Mouse (Mus musculus): Measurements from ENCODE around the gene Apoa2. TPM values are rescaled to one million over a fixed set of nuclear protein-coding genes. Genes with fewer than 3 reads are reported as not detected.
A peak's percentile ranks its signal among the peaks of the same experiment; 100 is the strongest.

Gene Apoa2
- total and polyA plus RNA-seq, 2 experiments from 2014 or later = 4.5 to 14.5 TPM

DNA sequence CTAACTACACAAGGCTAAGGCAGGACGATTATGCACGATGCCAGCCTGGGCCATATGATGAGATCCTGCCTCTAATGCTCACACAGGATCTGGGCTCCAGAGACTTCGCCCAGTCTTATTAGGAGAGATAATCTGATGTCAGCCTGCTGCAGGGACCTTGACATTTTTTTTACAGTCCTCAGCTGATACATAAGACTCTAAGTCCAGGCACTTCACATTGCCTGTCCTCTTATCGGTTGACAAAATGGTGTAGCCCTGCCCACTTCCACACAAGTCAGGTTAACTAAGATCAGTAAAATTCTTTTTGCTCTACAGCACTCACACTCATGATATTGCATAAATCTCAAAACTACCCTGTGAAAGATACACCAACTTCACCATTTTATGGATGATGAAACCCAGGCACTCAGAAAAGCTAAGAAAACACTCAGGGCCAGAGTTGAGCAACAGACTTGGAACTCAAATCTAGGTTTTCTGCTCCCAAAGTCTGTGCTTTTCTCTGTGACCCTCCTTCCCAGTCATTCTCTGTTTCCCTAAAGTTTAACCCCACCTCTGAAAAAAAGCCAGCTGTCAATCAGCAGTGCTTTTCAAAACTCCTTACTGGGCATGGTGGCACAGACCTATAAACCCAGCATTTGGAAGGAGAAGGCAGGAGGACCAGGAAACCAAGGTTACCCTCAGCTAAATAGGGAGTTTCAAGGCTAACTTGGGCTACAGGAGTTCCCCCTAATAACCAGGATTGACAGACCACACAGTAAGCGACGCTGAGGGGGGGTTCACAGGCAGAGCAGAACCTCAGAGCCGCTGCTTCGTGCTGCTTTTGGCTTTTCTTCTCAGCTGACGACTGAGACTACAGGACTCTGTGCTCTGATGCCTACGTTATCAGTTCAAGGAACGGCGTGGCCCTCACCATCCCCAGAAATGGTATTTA is 8.2 kb downstream of the Apoa2 start:
- ATAC-seq (ENCODE audit: insufficient read depth, low read depth) = no peak
- no peak overlapping the region for H3K27ac ChIP-seq (ENCODE audit: low read depth)
- H3K9me3 ChIP-seq (replicated peaks; ENCODE audit: control insufficient read depth, low read length) = no peaks in the 10 kb centered on the region
- H3K4me1 ChIP-seq (ENCODE audit: control insufficient read depth, insufficient read depth) = 0 out of 2 replicates have a peak, but pooled peaks cover 6% of the 10 kb centered on the region
- H3K27me3 ChIP-seq (ENCODE audit: control insufficient read depth, insufficient read depth, low read length) = no peaks in the 10 kb centered on the region
- no peak overlapping the region for H3K9ac ChIP-seq (replicated peaks; ENCODE audit: low read depth, low read length)
- WGBS = 61% methylated on average over 12 of the region's 12 CpGs
- no peak overlapping the region for H3K4me3 ChIP-seq (ENCODE audit: low read depth, low read length)
- DNase-seq (ENCODE audit: low spot score) = no peak
- H3K36me3 ChIP-seq (replicated peaks; ENCODE audit: control insufficient read depth, insufficient read depth, low read length) = peaks cover 45% of the 10 kb centered on the region
- H3K4me2 ChIP-seq (ENCODE audit: low read depth, low read length) = no peak overlapping the region
- no peak for TF ChIP-seq CTCF (IDR thresholded peaks at IDR 0.05; ENCODE audit: low read depth)
- no peak for TF ChIP-seq EP300 (IDR thresholded peaks at IDR 0.05; ENCODE audit: low read depth)

DNA sequence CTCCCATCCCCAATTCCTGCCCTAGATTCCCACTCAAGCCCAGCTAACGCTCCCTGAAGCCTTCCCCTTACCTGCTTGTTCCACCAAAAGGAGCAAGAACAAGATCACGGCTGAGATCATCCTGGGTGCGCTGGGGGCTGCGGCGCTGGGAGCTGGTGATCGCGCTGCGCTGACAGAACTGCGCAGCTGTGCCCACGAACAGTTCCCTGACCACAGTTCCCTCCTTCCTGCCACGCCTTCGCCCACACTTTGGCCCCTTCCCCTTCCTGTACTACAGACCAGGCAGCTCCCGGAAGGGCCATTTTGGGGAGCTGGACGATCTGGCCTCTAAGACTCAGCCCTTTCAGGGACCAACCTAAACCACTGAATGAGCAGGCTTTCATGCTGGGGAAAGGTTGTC is 9.3 kb downstream of the Apoa2 start, which contains the start of gene Fcer1g:
Gene Fcer1g (minus strand): TSS at position 240 of the 400 bp plus-strand sequence.
- H3K9ac ChIP-seq (replicated peaks; ENCODE audit: low read depth, low read length) = no peak within 1 kb of the TSS
- no peaks in the 10 kb centered on the region for H3K27me3 ChIP-seq (ENCODE audit: control insufficient read depth, insufficient read depth, low read length)
- ATAC-seq (ENCODE audit: insufficient read depth, low read depth) = no peak
- TF ChIP-seq EP300 (IDR thresholded peaks at IDR 0.05; ENCODE audit: low read depth) (no peak), CTCF (IDR thresholded peaks at IDR 0.05; ENCODE audit: low read depth) (no peak)
- H3K9me3 ChIP-seq (replicated peaks; ENCODE audit: control insufficient read depth, low read length) = no peaks in the 10 kb centered on the region
- H3K4me3 ChIP-seq (ENCODE audit: low read depth, low read length) = no peak within 1 kb of the TSS; the same call in 1 of the 2 replicates
- H3K27ac ChIP-seq (ENCODE audit: low read depth) = peak within 1 kb of the TSS; percentile 15; the same call in 1 of the 2 replicates
- 0 out of 2 replicates have a peak, but pooled peaks cover 6% of the 10 kb centered on the region for H3K4me1 ChIP-seq (ENCODE audit: control insufficient read depth, insufficient read depth)
- no peak within 1 kb of the TSS for H3K4me2 ChIP-seq (ENCODE audit: low read depth, low read length)
- H3K36me3 ChIP-seq (replicated peaks; ENCODE audit: control insufficient read depth, insufficient read depth, low read length) = peaks cover 56% of the 10 kb centered on the region
- no peak for DNase-seq (ENCODE audit: low spot score)
- 78% methylated on average over 14 of the region's 14 CpGs for WGBS

- peak overlapping the region; percentile 15; the same call in 1 of the 2 replicates for H3K27ac ChIP-seq (ENCODE audit: low read depth)
- no peak overlapping the region for H3K9ac ChIP-seq (replicated peaks; ENCODE audit: low read depth, low read length)
- TF ChIP-seq EP300 (IDR thresholded peaks at IDR 0.05; ENCODE audit: low read depth) (no peak), CTCF (IDR thresholded peaks at IDR 0.05; ENCODE audit: low read depth) (no peak)
- no peak overlapping the region for H3K4me2 ChIP-seq (ENCODE audit: low read depth, low read length)
- ATAC-seq (ENCODE audit: insufficient read depth, low read depth) = no peak
- DNase-seq (ENCODE audit: low spot score) = no peak
- no peaks in the 10 kb centered on the region for H3K27me3 ChIP-seq (ENCODE audit: control insufficient read depth, insufficient read depth, low read length)
- H3K36me3 ChIP-seq (replicated peaks; ENCODE audit: control insufficient read depth, insufficient read depth, low read length) = peaks cover 59% of the 10 kb centered on the region
- H3K4me1 ChIP-seq (ENCODE audit: control insufficient read depth, insufficient read depth) = 0 out of 2 replicates have a peak, but pooled peaks cover 6% of the 10 kb centered on the region
- WGBS = 88% methylated on average over 4 of the region's 4 CpGs
- H3K4me3 ChIP-seq (ENCODE audit: low read depth, low read length) = no peak overlapping the region
- H3K9me3 ChIP-seq (replicated peaks; ENCODE audit: control insufficient read depth, low read length) = no peaks in the 10 kb centered on the region
Measured at GRCm38 (mm10) chr1:171234538-171234937, 9.7 kb downstream of the Apoa2 start.

DNA sequence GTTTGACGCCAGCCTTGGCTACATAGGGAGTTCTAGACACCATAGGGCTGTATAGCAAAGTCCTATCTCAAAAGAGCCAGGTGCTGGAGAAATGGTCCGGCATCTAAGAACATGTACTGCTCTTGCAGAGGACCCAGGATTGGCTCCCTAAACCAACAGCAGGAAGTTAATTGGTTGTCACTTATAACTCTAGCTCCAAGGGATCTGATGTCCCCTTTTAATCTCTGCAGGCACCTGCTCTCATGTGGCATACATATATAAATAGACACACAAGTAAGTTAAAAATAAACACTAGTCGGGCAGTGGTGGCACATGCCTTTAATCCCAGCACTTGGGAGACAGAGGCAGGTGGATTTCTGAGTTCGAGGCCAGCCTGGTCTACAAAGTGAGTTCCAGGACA is 10.9 kb downstream of the Apoa2 start:
- Histone ChIP-seq H3K36me3 (replicated peaks; ENCODE audit: control insufficient read depth, insufficient read depth, low read length) (peaks cover 71% of the 10 kb centered on the region), H3K4me3 (ENCODE audit: low read depth, low read length) (no peak overlapping the region), H3K4me2 (ENCODE audit: low read depth, low read length) (no peak overlapping the region), H3K27ac (ENCODE audit: low read depth) (peak overlapping the region; percentile 2), H3K9me3 (replicated peaks; ENCODE audit: control insufficient read depth, low read length) (no peaks in the 10 kb centered on the region), H3K4me1 (ENCODE audit: control insufficient read depth, insufficient read depth) (0 out of 2 replicates have a peak, but pooled peaks cover 6% of the 10 kb centered on the region), H3K27me3 (ENCODE audit: control insufficient read depth, insufficient read depth, low read length) (no peaks in the 10 kb centered on the region), H3K9ac (replicated peaks; ENCODE audit: low read depth, low read length) (no peak overlapping the region)
- 28% methylated on average over 4 of the region's 4 CpGs for WGBS
- no peak for DNase-seq (ENCODE audit: low spot score)
- peak; percentile 40; the same call in 1 of the 2 replicates for ATAC-seq (ENCODE audit: insufficient read depth, low read depth)
- TF ChIP-seq CTCF (IDR thresholded peaks at IDR 0.05; ENCODE audit: low read depth) (no peak), EP300 (IDR thresholded peaks at IDR 0.05; ENCODE audit: low read depth) (no peak)

- TF ChIP-seq EP300 (IDR thresholded peaks at IDR 0.05; ENCODE audit: low read depth) (no peak), CTCF (IDR thresholded peaks at IDR 0.05; ENCODE audit: low read depth) (no peak)
- no peak overlapping the region for H3K27ac ChIP-seq (ENCODE audit: low read depth)
- H3K9ac ChIP-seq (replicated peaks; ENCODE audit: low read depth, low read length) = no peak overlapping the region
- no peak for DNase-seq (ENCODE audit: low spot score)
- whole genome bisulfite sequencing = 76% methylated on average over 6 of the region's 6 CpGs
- no peak overlapping the region for H3K4me3 ChIP-seq (ENCODE audit: low read depth, low read length)
- ATAC-seq (ENCODE audit: insufficient read depth, low read depth) = no peak
- H3K4me2 ChIP-seq (ENCODE audit: low read depth, low read length) = no peak overlapping the region
- 0 out of 2 replicates have a peak, but pooled peaks cover 6% of the 10 kb centered on the region for H3K4me1 ChIP-seq (ENCODE audit: control insufficient read depth, insufficient read depth)
- no peaks in the 10 kb centered on the region for H3K27me3 ChIP-seq (ENCODE audit: control insufficient read depth, insufficient read depth, low read length)
- peaks cover 85% of the 10 kb centered on the region for H3K36me3 ChIP-seq (replicated peaks; ENCODE audit: control insufficient read depth, insufficient read depth, low read length)
- no peaks in the 10 kb centered on the region for H3K9me3 ChIP-seq (replicated peaks; ENCODE audit: control insufficient read depth, low read length)
Measured at GRCm38 (mm10) chr1:171237438-171237837, 12.6 kb downstream of the Apoa2 start.
